Mouse (Mus musculus) forebrain, embryonic 15.5 days (tissue): Measurements from ENCODE around the gene Anks1b. TPM values are rescaled to one million over a fixed set of nuclear protein-coding genes. Genes with fewer than 3 reads are reported as not detected.

Source experiments
- ATAC-seq: fragments of 200-750 bp; cut with Nextera tagmentation; replicated peaks from 2 replicates; pipeline ENCODE4 v1.8.0; 2017; ENCODE audit warnings: mild to moderate bottlenecking, moderate TSS enrichment, moderate library complexity
- H3K27ac ChIP-seq: fragments of 300-500 bp; sonication (generic); replicated peaks from 2 replicates; pipeline ENCODE4 v1.5.1; 2015; ENCODE audit warnings: mild to moderate bottlenecking, inconsistent platforms
- H3K27me3 ChIP-seq: fragments of 300-500 bp; sonication (generic); 2 replicates; pipeline ENCODE4 v1.6.1; 2015; ENCODE audit warnings: inconsistent platforms
- H3K36me3 ChIP-seq: fragments of 300-500 bp; sonication (generic); 2 replicates; pipeline ENCODE4 v1.6.1; 2015; ENCODE audit warnings: mild to moderate bottlenecking, inconsistent platforms
- H3K4me1 ChIP-seq: fragments of 300-500 bp; sonication (generic); 2 replicates; pipeline ENCODE4 v1.6.1; 2015; ENCODE audit warnings: inconsistent platforms
- H3K4me2 ChIP-seq: fragments of 300-500 bp; sonication (generic); replicated peaks from 2 replicates; pipeline ENCODE4 v1.6.1; 2015; ENCODE audit warnings: mild to moderate bottlenecking, inconsistent platforms
- H3K4me3 ChIP-seq: fragments of 300-500 bp; sonication (generic); 2 replicates; pipeline ENCODE4 v1.5.1; 2015; ENCODE audit warnings: mild to moderate bottlenecking, inconsistent platforms
- H3K9ac ChIP-seq: fragments of 300-500 bp; sonication (generic); replicated peaks from 2 replicates; pipeline ENCODE4 v1.6.1; 2015; ENCODE audit warnings: mild to moderate bottlenecking, inconsistent platforms
- H3K9me3 ChIP-seq: fragments of 300-500 bp; sonication (generic); 2 replicates; pipeline ENCODE4 v1.6.1; 2016; ENCODE audit warnings: inconsistent platforms
- WGBS: fragments of 180-500 bp; shearing (Covaris S2); methylation state at CpG from one replicate; pipeline ENCODE4 v1.1.7; 2015; ENCODE audit warnings: mixed read lengths; 5-methylcytosine and 5-hydroxymethylcytosine counted together
- polyA plus RNA-seq: library from polyadenylated mRNA; unstranded; fragments of >200 nt; fragmentation: Nextera tagmentation; extraction: Ambion mirVana; gene quantifications from 2 replicates; pipeline ENCODE4 v1.2.1, GENCODE M21; 2015

Anks1b gene
- polyA plus RNA-seq, 1 experiment from 2014 or later: 63.1 TPM

- ATAC-seq: peak; percentile 64
- no peaks in the 10 kb centered on the region for H3K36me3 ChIP-seq
- H3K4me1 ChIP-seq: peaks cover 6% of the 10 kb centered on the region
- H3K9ac ChIP-seq: no peak overlapping the region
- H3K27ac ChIP-seq: no peak overlapping the region
- no peak overlapping the region for H3K4me2 ChIP-seq
- H3K27me3 ChIP-seq: no peaks in the 10 kb centered on the region
- H3K4me3 ChIP-seq: no peak overlapping the region
- 42% methylated on average over 7 of the region's 7 CpGs for WGBS
- no peaks in the 10 kb centered on the region for H3K9me3 ChIP-seq
These were observed 784.3 kb downstream of the Anks1b start for GRCm38 (mm10) chr10:90657416-90658120.

- H3K27me3 ChIP-seq: no peaks in the 10 kb centered on the region
- WGBS: 89% methylated on average over 2 of the region's 2 CpGs
These were observed 793.4 kb downstream of the Anks1b start for GRCm38 (mm10) chr10:90666746-90667145.

GRCm38 (mm10) chr10:90670291-90670690 is 797.0 kb downstream of the Anks1b start:
- Histone ChIP-seq H3K9ac (no peak overlapping the region), H3K27me3 (no peaks in the 10 kb centered on the region)
- 89% methylated on average over 3 of the region's 3 CpGs for WGBS

More at GRCm38 (mm10) chr10:90666746-90667145, 793.4 kb downstream of the Anks1b start:
- no peaks in the 10 kb centered on the region for H3K4me1 ChIP-seq
- no peak overlapping the region for H3K9ac ChIP-seq
- no peaks in the 10 kb centered on the region for H3K9me3 ChIP-seq
- no peak for ATAC-seq
- no peaks in the 10 kb centered on the region for H3K36me3 ChIP-seq
- no peak overlapping the region for H3K4me3 ChIP-seq
- H3K27ac ChIP-seq: no peak overlapping the region
- H3K4me2 ChIP-seq: no peak overlapping the region

GRCm38 (mm10) chr10:90672135-90672534 is 798.8 kb downstream of the Anks1b start:
- no peaks in the 10 kb centered on the region for H3K27me3 ChIP-seq
- H3K36me3 ChIP-seq: no peaks in the 10 kb centered on the region
- ATAC-seq: no peak
- no peak overlapping the region for H3K9ac ChIP-seq
- WGBS: 81% methylated on average over 3 of the region's 3 CpGs
- no peak overlapping the region for H3K4me2 ChIP-seq
- no peak overlapping the region for H3K4me3 ChIP-seq
- H3K4me1 ChIP-seq: no peaks in the 10 kb centered on the region
- H3K27ac ChIP-seq: no peak overlapping the region
- H3K9me3 ChIP-seq: no peaks in the 10 kb centered on the region

More at GRCm38 (mm10) chr10:90670291-90670690, 797.0 kb downstream of the Anks1b start:
- no peaks in the 10 kb centered on the region for H3K36me3 ChIP-seq
- H3K4me3 ChIP-seq: no peak overlapping the region
- ATAC-seq: no peak
- H3K4me2 ChIP-seq: no peak overlapping the region
- no peaks in the 10 kb centered on the region for H3K4me1 ChIP-seq
- H3K9me3 ChIP-seq: no peaks in the 10 kb centered on the region
- H3K27ac ChIP-seq: no peak overlapping the region

- H3K4me1 ChIP-seq: no peaks in the 10 kb centered on the region
- no peak overlapping the region for H3K9ac ChIP-seq
- H3K9me3 ChIP-seq: no peaks in the 10 kb centered on the region
- H3K27me3 ChIP-seq: no peaks in the 10 kb centered on the region
- no peaks in the 10 kb centered on the region for H3K36me3 ChIP-seq
- ATAC-seq: no peak
- H3K27ac ChIP-seq: no peak overlapping the region
- H3K4me3 ChIP-seq: no peak overlapping the region
- WGBS: 81% methylated on average over 10 of the region's 10 CpGs
- H3K4me2 ChIP-seq: no peak overlapping the region
These were observed 801.1 kb downstream of the Anks1b start for GRCm38 (mm10) chr10:90674362-90674761.

GRCm38 (mm10) chr10:90677421-90677820 is 804.1 kb downstream of the Anks1b start:
- no peak overlapping the region for H3K4me3 ChIP-seq
- no peaks in the 10 kb centered on the region for H3K36me3 ChIP-seq
- no peak overlapping the region for H3K27ac ChIP-seq
- H3K4me1 ChIP-seq: 0 out of 2 replicates have a peak, but pooled peaks cover 3% of the 10 kb centered on the region
- no peaks in the 10 kb centered on the region for H3K27me3 ChIP-seq
- no peak overlapping the region for H3K9ac ChIP-seq
- no peaks in the 10 kb centered on the region for H3K9me3 ChIP-seq
- no peak for ATAC-seq
- no peak overlapping the region for H3K4me2 ChIP-seq
- 63% methylated on average over 3 of the region's 3 CpGs for WGBS

GRCm38 (mm10) chr10:90679713-90680470 is 806.6 kb downstream of the Anks1b start:
- no peak overlapping the region for H3K4me2 ChIP-seq
- H3K9me3 ChIP-seq: no peaks in the 10 kb centered on the region
- ATAC-seq: peak; percentile 32; the same call in 1 of the 2 replicates
- no peak overlapping the region; the same call in 1 of the 2 replicates for H3K27ac ChIP-seq
- H3K27me3 ChIP-seq: no peaks in the 10 kb centered on the region
- H3K36me3 ChIP-seq: no peaks in the 10 kb centered on the region
- H3K9ac ChIP-seq: no peak overlapping the region
- 0 out of 2 replicates have a peak, but pooled peaks cover 3% of the 10 kb centered on the region for H3K4me1 ChIP-seq
- WGBS: 71% methylated on average over 10 of the region's 10 CpGs
- no peak overlapping the region for H3K4me3 ChIP-seq

- 52% methylated on average over 3 of the region's 3 CpGs for WGBS
- no peak for ATAC-seq
These were observed 810.5 kb downstream of the Anks1b start for GRCm38 (mm10) chr10:90683813-90684212.

GRCm38 (mm10) chr10:90685367-90685766 is 812.1 kb downstream of the Anks1b start:
- peaks cover 4% of the 10 kb centered on the region for H3K4me1 ChIP-seq
- no peak overlapping the region for H3K4me2 ChIP-seq
- no peak overlapping the region for H3K27ac ChIP-seq
- no peaks in the 10 kb centered on the region for H3K27me3 ChIP-seq
- H3K4me3 ChIP-seq: no peak overlapping the region
- H3K9me3 ChIP-seq: no peaks in the 10 kb centered on the region
- H3K9ac ChIP-seq: no peak overlapping the region
- no peaks in the 10 kb centered on the region for H3K36me3 ChIP-seq
- 81% methylated on average over 4 of the region's 4 CpGs for WGBS
- no peak for ATAC-seq

More at GRCm38 (mm10) chr10:90683813-90684212, 810.5 kb downstream of the Anks1b start:
- no peak overlapping the region for H3K27ac ChIP-seq
- no peaks in the 10 kb centered on the region for H3K27me3 ChIP-seq
- H3K4me2 ChIP-seq: no peak overlapping the region
- 0 out of 2 replicates have a peak, but pooled peaks cover 3% of the 10 kb centered on the region for H3K4me1 ChIP-seq
- no peaks in the 10 kb centered on the region for H3K36me3 ChIP-seq
- no peak overlapping the region for H3K4me3 ChIP-seq
- H3K9me3 ChIP-seq: no peaks in the 10 kb centered on the region
- no peak overlapping the region for H3K9ac ChIP-seq

GRCm38 (mm10) chr10:90688153-90688552 is 814.8 kb downstream of the Anks1b start:
- H3K4me2 ChIP-seq: no peak overlapping the region
- no peak overlapping the region for H3K4me3 ChIP-seq
- ATAC-seq: no peak
- H3K9ac ChIP-seq: no peak overlapping the region
- no peaks in the 10 kb centered on the region for H3K27me3 ChIP-seq
- H3K27ac ChIP-seq: no peak overlapping the region
- H3K9me3 ChIP-seq: no peaks in the 10 kb centered on the region
- 95% methylated on average over 5 of the region's 5 CpGs for WGBS
- H3K36me3 ChIP-seq: no peaks in the 10 kb centered on the region
- H3K4me1 ChIP-seq: peaks cover 4% of the 10 kb centered on the region

- ATAC-seq: no peak
- H3K4me1 ChIP-seq: peaks cover 4% of the 10 kb centered on the region
- H3K27me3 ChIP-seq: no peaks in the 10 kb centered on the region
- no peaks in the 10 kb centered on the region for H3K36me3 ChIP-seq
- no peak overlapping the region for H3K4me3 ChIP-seq
- no peak overlapping the region for H3K27ac ChIP-seq
- H3K4me2 ChIP-seq: no peak overlapping the region
- no peaks in the 10 kb centered on the region for H3K9me3 ChIP-seq
- WGBS: 80% methylated on average over 13 of the region's 13 CpGs
- H3K9ac ChIP-seq: no peak overlapping the region
These were observed 815.5 kb downstream of the Anks1b start for GRCm38 (mm10) chr10:90688696-90689252.
